Mouse (Mus musculus): Measurements from ENCODE around the gene Rtf1. TPM values are rescaled to one million over a fixed set of nuclear protein-coding genes. Genes with fewer than 3 reads are reported as not detected.
A peak's percentile ranks its signal among the peaks of the same experiment; 100 is the strongest.
"Not testable (repeated sequence)": the region's sequence is repeated elsewhere in the genome, so short reads cannot be mapped to it uniquely, and the experiment has no call there.

The Rtf1 gene
- 29.5 and 32.5 TPM in 2 replicates for polyA plus RNA-seq (2012; rRNA removed)

- TF ChIP-seq POLR2A (IDR thresholded peaks at IDR 0.05; ENCODE audit: borderline replicate concordance, insufficient read depth, low read length) (peak; percentile 95), CTCF (IDR thresholded peaks at IDR 0.05; ENCODE audit: borderline replicate concordance, insufficient read depth, low read depth, low read length) (no peak)
- Histone ChIP-seq H3K4me3 (replicated peaks; ENCODE audit: insufficient read depth, low read depth, low read length) (peak within 1 kb of the TSS; percentile 93), H3K27me3 (ENCODE audit: control insufficient read depth, insufficient read depth, low read length) (no peaks in the 10 kb centered on the region), H3K4me1 (ENCODE audit: control insufficient read depth, insufficient read depth, low read length) (no peaks in the 10 kb centered on the region; the same call in 1 of the 2 replicates), H3K27ac (ENCODE audit: insufficient read depth, low read length) (peak within 1 kb of the TSS; percentile 66)
- WGBS = under 1% methylated on average over 53 of the region's 58 CpGs
- peak; percentile 94 to 97 for DNase-seq
Observed at GRCm38 (mm10) chr2:119674525-119675214, at the start of gene Rtf1. TSS of gene Rtf1 (plus strand) at chr2:119675068.

- TF ChIP-seq CTCF (IDR thresholded peaks at IDR 0.05; ENCODE audit: borderline replicate concordance, insufficient read depth, low read depth, low read length) (no peak), POLR2A (IDR thresholded peaks at IDR 0.05; ENCODE audit: borderline replicate concordance, insufficient read depth, low read length) (no peak)
- Histone ChIP-seq H3K4me3 (replicated peaks; ENCODE audit: insufficient read depth, low read depth, low read length) (no peak overlapping the region), H3K27ac (ENCODE audit: insufficient read depth, low read length) (no peak overlapping the region), H3K4me1 (ENCODE audit: control insufficient read depth, insufficient read depth, low read length) (no peaks in the 10 kb centered on the region), H3K27me3 (ENCODE audit: control insufficient read depth, insufficient read depth, low read length) (no peaks in the 10 kb centered on the region)
- DNase-seq = no peak
- 86% methylated on average over 1 of the region's 1 CpGs for WGBS
Observed at GRCm38 (mm10) chr2:119636781-119637180, 38.1 kb upstream of the Rtf1 start.

GRCm38 (mm10) chr2:119641214-119641912 lies 33.5 kb upstream of the Rtf1 start:
- H3K27ac ChIP-seq (ENCODE audit: insufficient read depth, low read length) = no peak overlapping the region
- DNase-seq = no peak
- 97% methylated on average over 5 of the region's 5 CpGs for WGBS
- TF ChIP-seq CTCF (IDR thresholded peaks at IDR 0.05; ENCODE audit: borderline replicate concordance, insufficient read depth, low read depth, low read length) (no peak), POLR2A (IDR thresholded peaks at IDR 0.05; ENCODE audit: borderline replicate concordance, insufficient read depth, low read length) (no peak)
- no peaks in the 10 kb centered on the region for H3K27me3 ChIP-seq (ENCODE audit: control insufficient read depth, insufficient read depth, low read length)
- no peak overlapping the region for H3K4me3 ChIP-seq (replicated peaks; ENCODE audit: insufficient read depth, low read depth, low read length)
- H3K4me1 ChIP-seq (ENCODE audit: control insufficient read depth, insufficient read depth, low read length) = no peaks in the 10 kb centered on the region

- no peak for DNase-seq
- WGBS = 91% methylated on average over 5 of the region's 5 CpGs
- TF ChIP-seq POLR2A (IDR thresholded peaks at IDR 0.05; ENCODE audit: borderline replicate concordance, insufficient read depth, low read length) (no peak), CTCF (IDR thresholded peaks at IDR 0.05; ENCODE audit: borderline replicate concordance, insufficient read depth, low read depth, low read length) (no peak)
Observed at GRCm38 (mm10) chr2:119644254-119644653, 30.6 kb upstream of the Rtf1 start.

GRCm38 (mm10) chr2:119662220-119663182 lies 12.4 kb upstream of the Rtf1 start, which contains the start of gene Ndufaf1:
TSS of gene Ndufaf1 (minus strand) at chr2:119662827.
- DNase-seq = peak; percentile 83 to 89
- Histone ChIP-seq H3K27me3 (ENCODE audit: control insufficient read depth, insufficient read depth, low read length) (no peaks in the 10 kb centered on the region), H3K4me1 (ENCODE audit: control insufficient read depth, insufficient read depth, low read length) (no peaks in the 10 kb centered on the region; the same call in 1 of the 2 replicates), H3K27ac (ENCODE audit: insufficient read depth, low read length) (0 out of 2 replicates have a peak within 1 kb of the TSS, but pooled peaks have one; percentile 61), H3K4me3 (replicated peaks; ENCODE audit: insufficient read depth, low read depth, low read length) (peak within 1 kb of the TSS; percentile 97)
- TF ChIP-seq POLR2A (IDR thresholded peaks at IDR 0.05; ENCODE audit: borderline replicate concordance, insufficient read depth, low read length) (peak; percentile 78; the same call in 1 of the 2 replicates), CTCF (IDR thresholded peaks at IDR 0.05; ENCODE audit: borderline replicate concordance, insufficient read depth, low read depth, low read length) (no peak)
- WGBS = 1% methylated on average over 44 of the region's 44 CpGs

More at GRCm38 (mm10) chr2:119644254-119644653, 30.6 kb upstream of the Rtf1 start:
- Histone ChIP-seq H3K27me3 (ENCODE audit: control insufficient read depth, insufficient read depth, low read length) (no peaks in the 10 kb centered on the region), H3K27ac (ENCODE audit: insufficient read depth, low read length) (no peak overlapping the region), H3K4me1 (ENCODE audit: control insufficient read depth, insufficient read depth, low read length) (no peaks in the 10 kb centered on the region), H3K4me3 (replicated peaks; ENCODE audit: insufficient read depth, low read depth, low read length) (no peak overlapping the region)

GRCm38 (mm10) chr2:119665744-119666143 lies 9.1 kb upstream of the Rtf1 start:
- H3K27ac ChIP-seq (ENCODE audit: insufficient read depth, low read length); H3K4me3 ChIP-seq (replicated peaks; ENCODE audit: insufficient read depth, low read depth, low read length); H3K4me1 ChIP-seq (ENCODE audit: control insufficient read depth, insufficient read depth, low read length); DNase-seq; H3K27me3 ChIP-seq (ENCODE audit: control insufficient read depth, insufficient read depth, low read length): not testable (repeated sequence)
- WGBS = 72% methylated on average over 21 of the region's 23 CpGs

GRCm38 (mm10) chr2:119669010-119669409 lies 5.9 kb upstream of the Rtf1 start:
- 15% methylated on average over 7 of the region's 7 CpGs for WGBS
- Histone ChIP-seq H3K27ac (ENCODE audit: insufficient read depth, low read length) (no peak overlapping the region), H3K4me3 (replicated peaks; ENCODE audit: insufficient read depth, low read depth, low read length) (no peak overlapping the region), H3K4me1 (ENCODE audit: control insufficient read depth, insufficient read depth, low read length) (no peaks in the 10 kb centered on the region), H3K27me3 (ENCODE audit: control insufficient read depth, insufficient read depth, low read length) (no peaks in the 10 kb centered on the region)
- no peak for DNase-seq
- TF ChIP-seq CTCF (IDR thresholded peaks at IDR 0.05; ENCODE audit: borderline replicate concordance, insufficient read depth, low read depth, low read length) (peak; percentile 39; the same call in 1 of the 2 replicates), POLR2A (IDR thresholded peaks at IDR 0.05; ENCODE audit: borderline replicate concordance, insufficient read depth, low read length) (no peak)

Measured in cerebellum, adult 2 months (tissue).